Mouse (Mus musculus) bone marrow macrophage, adult 2 months (primary cell): ENCODE results near the gene Kcnk5. TPM values are rescaled to one million over a fixed set of nuclear protein-coding genes. Genes with fewer than 3 reads are reported as not detected.

Source experiments
- H3K27ac ChIP-seq: 2 replicates; pipeline ENCODE4 v1.5.1; 2012; ENCODE audit warnings: low read depth, low read length; ENCODE audit not compliant: insufficient read depth
- H3K4me1 ChIP-seq: 2 replicates; pipeline ENCODE4 v1.6.1; 2012; ENCODE audit warnings: low read length; ENCODE audit not compliant: control insufficient read depth, insufficient read depth
- H3K4me3 ChIP-seq: 2 replicates; pipeline ENCODE4 v1.5.1; 2012; ENCODE audit warnings: mild to moderate bottlenecking, low read length, moderate library complexity; ENCODE audit not compliant: insufficient read depth
- CTCF ChIP-seq: IDR thresholded peaks from 2 replicates; pipeline ENCODE4 v1.5.1; 2012; ENCODE audit warnings: low read depth, mild to moderate bottlenecking, low read length, moderate library complexity
- POLR2A ChIP-seq: IDR thresholded peaks from 2 replicates; pipeline ENCODE4 v1.6.1; 2012; ENCODE audit warnings: mild to moderate bottlenecking, low read depth, low read length, borderline replicate concordance
- polyA plus RNA-seq: library from polyadenylated mRNA; stranded (reverse); fragments of >200 nt; gene quantifications from 2 replicates; pipeline ENCODE4 v1.2.4, GENCODE M21; 2012; ENCODE audit not compliant: missing spikeins, insufficient read depth, insufficient read length

Kcnk5 gene
- polyA plus RNA-seq, 1 experiment, result 0.16 TPM

- TF ChIP-seq POLR2A (no peak), CTCF (no peak)
- peaks cover 7% of the 10 kb centered on the region for H3K4me1 ChIP-seq
- no peak overlapping the region for H3K27ac ChIP-seq
- H3K4me3 ChIP-seq, result no peak overlapping the region
Observed at GRCm38 (mm10) chr14:20103207-20103606, 78.4 kb downstream of the Kcnk5 start.

- H3K4me1 ChIP-seq, result no peaks in the 10 kb centered on the region
- H3K4me3 ChIP-seq, result no peak overlapping the region
- TF ChIP-seq POLR2A, result no peak
- TF ChIP-seq CTCF, result no peak
- no peak overlapping the region for H3K27ac ChIP-seq
Observed at GRCm38 (mm10) chr14:20098061-20098460, 83.5 kb downstream of the Kcnk5 start.

GRCm38 (mm10) chr14:20094942-20095341 is 86.7 kb downstream of the Kcnk5 start:
- no peaks in the 10 kb centered on the region for H3K4me1 ChIP-seq
- no peak overlapping the region for H3K4me3 ChIP-seq
- H3K27ac ChIP-seq, result no peak overlapping the region
- TF ChIP-seq POLR2A, result no peak
- no peak for TF ChIP-seq CTCF

GRCm38 (mm10) chr14:20093493-20093892 is 88.1 kb downstream of the Kcnk5 start:
- H3K4me1 ChIP-seq, result no peaks in the 10 kb centered on the region
- H3K4me3 ChIP-seq, result no peak overlapping the region
- no peak overlapping the region for H3K27ac ChIP-seq
- TF ChIP-seq CTCF (no peak), POLR2A (no peak)

Other genes starting within 250 kb of the Kcnk5 start
- gene Gng2, start 204.2 kb downstream of the Kcnk5 start, polyA plus RNA-seq, result 210 and 216 TPM in 2 replicates
- gene Saysd1, start 43.3 kb downstream of the Kcnk5 start, polyA plus RNA-seq, result 9.4 and 9.8 TPM in 2 replicates
- gene Kcnk16, start 87.4 kb upstream of the Kcnk5 start, polyA plus RNA-seq, result not detected in 2 replicates
- gene Nudt13, start 112.9 kb upstream of the Kcnk5 start, polyA plus RNA-seq, result 35.8 and 36.6 TPM in 2 replicates
- gene Ecd, start 166.3 kb upstream of the Kcnk5 start, polyA plus RNA-seq, result 25.0 and 29.4 TPM in 2 replicates
- 21.4 and 30.6 TPM in 2 replicates for gene Fam149b, start 166.4 kb upstream of the Kcnk5 start, polyA plus RNA-seq
- 42.3 and 49.4 TPM in 2 replicates for gene Dnajc9, start 207.1 kb upstream of the Kcnk5 start, polyA plus RNA-seq
- 37.0 and 37.5 TPM in 2 replicates for gene Mrps16, start 211.8 kb upstream of the Kcnk5 start, polyA plus RNA-seq